Mouse (Mus musculus) liver, adult 2 months (tissue): ENCODE measurements around the gene Zbtb45.

Source experiments
- CTCF ChIP-seq: fragments of 200-500 bp; IDR thresholded peaks from 2 replicates; pipeline ENCODE4 v1.5.1; 2011; ENCODE audit warnings: low read depth, low read length, control low read depth
- POLR2A ChIP-seq: fragments of 200-500 bp; IDR thresholded peaks from 2 replicates; pipeline ENCODE4 v1.6.1; 2011; ENCODE audit warnings: low read length, control low read depth; ENCODE audit not compliant: insufficient read depth; ENCODE audit errors: extremely low read depth

DNA sequence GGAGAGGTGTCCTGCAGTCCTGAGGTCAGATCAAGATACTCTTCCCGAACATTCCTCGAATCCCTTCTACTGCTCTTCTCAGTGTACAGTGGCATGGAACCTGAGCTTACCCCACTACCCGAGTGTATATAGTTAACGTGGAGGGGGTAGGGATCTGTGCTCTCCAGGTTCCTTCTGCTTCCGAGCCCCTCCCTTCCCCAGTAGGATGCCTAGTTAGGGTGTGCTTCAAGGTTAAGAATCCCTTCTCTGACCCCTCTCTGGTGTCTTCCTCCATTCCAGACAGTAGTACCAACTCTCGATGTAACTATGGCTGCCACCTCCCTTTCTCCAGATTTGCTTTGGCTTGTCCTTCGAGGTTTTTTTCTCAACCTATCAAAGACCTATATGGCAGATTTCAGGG lies 29.5 kb downstream of the Zbtb45 start:
- no peak for TF ChIP-seq CTCF
- TF ChIP-seq POLR2A, result no peak
